In the genomic region with DNA sequence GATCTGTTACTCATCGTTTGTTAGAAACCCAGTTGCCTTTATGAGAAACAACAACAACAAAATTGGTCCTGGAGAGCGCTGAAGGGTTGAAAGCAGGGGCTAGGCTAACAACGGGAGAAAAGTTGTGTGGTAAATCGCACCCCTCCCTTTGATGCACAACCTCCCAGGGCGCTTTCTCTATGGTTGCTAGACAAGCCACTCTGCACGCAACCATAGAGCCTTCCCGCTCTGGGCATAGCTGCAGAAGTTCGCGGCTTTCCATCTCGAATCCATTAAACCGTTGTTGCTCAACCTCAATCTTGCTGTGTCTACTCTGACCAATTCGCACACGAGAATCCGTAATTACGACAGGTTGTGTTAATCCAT, we compare ENCODE assay signal across 8 mouse cellular contexts. TPM values are rescaled to one million over a fixed set of nuclear protein-coding genes. Genes with fewer than 3 reads are reported as not detected.
A peak's percentile ranks its signal among the peaks of the same experiment; 100 is the strongest.
DNase-seq lines count a peak whose midpoint lies in the region; ATAC-seq and TF ChIP-seq lines count a peak whose summit lies in the region.

No protein-coding gene starts in this region.

- peak; percentile 39 for ATAC-seq in forebrain, embryonic 12.5 days (ENCODE audit: low FRiP score)
- ATAC-seq in intestine, embryonic 15.5 days, result peak; percentile 63

- H3K9me3 ChIP-seq in forebrain, embryonic 12.5 days, result no peaks in the 10 kb centered on the region
- no peaks in the 10 kb centered on the region for H3K9me3 ChIP-seq in intestine, embryonic 15.5 days

- peak overlapping the region; percentile 66; the same call in 1 of the 2 replicates for H3K9ac ChIP-seq in forebrain, embryonic 12.5 days
- H3K9ac ChIP-seq in intestine, embryonic 15.5 days, result peak overlapping the region; percentile 17

- WGBS in kidney, adult 2 months, result under 1% methylated on average over 15 of the region's 15 CpGs
- under 1% methylated on average over 15 of the region's 15 CpGs for WGBS in forebrain, embryonic 12.5 days
- WGBS in intestine, embryonic 15.5 days, result 0% methylated on average over 15 of the region's 15 CpGs

- TF ChIP-seq CTCF in kidney, adult 2 months (conservative IDR thresholded peaks at IDR 0.05; ENCODE audit: insufficient read depth, insufficient read length, low read depth, low read length), result no peak

- H3K4me2 ChIP-seq in forebrain, embryonic 12.5 days, result peak overlapping the region; percentile 95
- peak overlapping the region; percentile 87 for H3K4me2 ChIP-seq in intestine, embryonic 15.5 days (replicated peaks)

- TF ChIP-seq POLR2A in kidney, adult 2 months (IDR thresholded peaks at IDR 0.05; ENCODE audit: low read depth, low read length), result no peak

- H3K4me3 ChIP-seq in kidney, adult 2 months (ENCODE audit: insufficient read depth, low read depth, low read length), result peak overlapping the region; percentile 56
- peak overlapping the region; percentile 94 for H3K4me3 ChIP-seq in forebrain, embryonic 12.5 days (replicated peaks)
- H3K4me3 ChIP-seq in intestine, embryonic 15.5 days (replicated peaks), result peak overlapping the region; percentile 77

- no peak for DNase-seq in kidney, adult 2 months
- DNase-seq in kidney, adult 18-20 months, result no peak
- DNase-seq in adrenal gland, postnatal 25 days, result peak; percentile 46
- peak; percentile 78 for DNase-seq in lung, postnatal 10 days
- DNase-seq in ovary, postnatal 36 days (ENCODE audit: low spot score), result peak; percentile 57
- no peak for DNase-seq in Muller cell, postnatal 12 days (ENCODE audit: inconsistent ontology term)

- peak overlapping the region; percentile 82 for H3K27ac ChIP-seq in kidney, adult 2 months (ENCODE audit: insufficient read depth, low read depth, low read length)
- H3K27ac ChIP-seq in forebrain, embryonic 12.5 days, result peak overlapping the region; percentile 98
- peak overlapping the region; percentile 98 for H3K27ac ChIP-seq in intestine, embryonic 15.5 days

- peaks cover 17% of the 10 kb centered on the region for H3K4me1 ChIP-seq in kidney, adult 2 months (ENCODE audit: control insufficient read depth, insufficient read depth, low read length)
- peaks cover 23% of the 10 kb centered on the region for H3K4me1 ChIP-seq in forebrain, embryonic 12.5 days
- H3K4me1 ChIP-seq in intestine, embryonic 15.5 days (replicated peaks), result peaks cover 16% of the 10 kb centered on the region; the same call in 1 of the 2 replicates

- no peaks in the 10 kb centered on the region for H3K27me3 ChIP-seq in kidney, adult 2 months (replicated peaks; ENCODE audit: control insufficient read depth, insufficient read depth, low read length)
- H3K27me3 ChIP-seq in forebrain, embryonic 12.5 days, result no peaks in the 10 kb centered on the region
- no peaks in the 10 kb centered on the region for H3K27me3 ChIP-seq in intestine, embryonic 15.5 days (replicated peaks)

- H3K36me3 ChIP-seq in kidney, adult 2 months (ENCODE audit: control insufficient read depth, insufficient read depth, low read length), result peaks cover under 1% of the 10 kb centered on the region; the same call in 1 of the 2 replicates
- H3K36me3 ChIP-seq in forebrain, embryonic 12.5 days (replicated peaks), result peaks cover 36% of the 10 kb centered on the region
- peaks cover 12% of the 10 kb centered on the region for H3K36me3 ChIP-seq in intestine, embryonic 15.5 days

RNA-seq across cellular contexts. Expression of gene Hnrnpul1, which starts 0.9 kb away (rescaled TPM):
- 33.3 and 41.7 TPM in 2 replicates for polyA plus RNA-seq in kidney, adult 2 months (2012; rRNA removed)
- 116 and 128 TPM in 2 replicates for total RNA-seq in adrenal gland, postnatal 25 days (2021)
- 78.4 and 86.0 TPM in 2 replicates for polyA plus RNA-seq in forebrain, embryonic 12.5 days (2016; fragmentation: Nextera tagmentation; extraction: Ambion mirVana)
- 43.9 and 51.5 TPM in 2 replicates for polyA plus RNA-seq in intestine, embryonic 15.5 days (2015; fragmentation: Nextera tagmentation; extraction: Ambion mirVana)

RNA-seq across cellular contexts. Expression of gene Axl, which starts 33.1 kb away (rescaled TPM):
- 31.0 and 36.1 TPM in 2 replicates for polyA plus RNA-seq in kidney, adult 2 months (2012; rRNA removed)
- total RNA-seq in adrenal gland, postnatal 25 days (2021), result 27.4 and 32.1 TPM in 2 replicates
- polyA plus RNA-seq in forebrain, embryonic 12.5 days (2016; fragmentation: Nextera tagmentation; extraction: Ambion mirVana), result 31.0 and 33.6 TPM in 2 replicates
- 69.8 and 71.5 TPM in 2 replicates for polyA plus RNA-seq in intestine, embryonic 15.5 days (2015; fragmentation: Nextera tagmentation; extraction: Ambion mirVana)

RNA-seq across cellular contexts. Expression of gene Ccdc97, which starts 36.6 kb away (rescaled TPM):
- polyA plus RNA-seq in kidney, adult 2 months (2012; rRNA removed), result 52.5 and 53.5 TPM in 2 replicates
- total RNA-seq in adrenal gland, postnatal 25 days (2021), result 54.4 and 61.9 TPM in 2 replicates
- 29.0 and 35.7 TPM in 2 replicates for polyA plus RNA-seq in forebrain, embryonic 12.5 days (2016; fragmentation: Nextera tagmentation; extraction: Ambion mirVana)
- 18.5 and 19.3 TPM in 2 replicates for polyA plus RNA-seq in intestine, embryonic 15.5 days (2015; fragmentation: Nextera tagmentation; extraction: Ambion mirVana)

Comparison
In these comparisons a context has a peak if more than half of its experiments do, and no peak if none do; other contexts are left out.
1. DNase-seq: peak in adrenal gland, postnatal 25 days (single experiment), lung, postnatal 10 days (single experiment) and ovary, postnatal 36 days (single experiment); none in kidney, adult 2 months (single experiment), kidney, adult 18-20 months (single experiment) and Muller cell, postnatal 12 days (single experiment).
2. Peak in every context shown above with its lines, with median percentiles within 50 percentile points of each other: H3K27ac ChIP-seq and H3K4me3 ChIP-seq.